Mouse (Mus musculus): Measurements from ENCODE around the gene Hist2h2ac.

DNA sequence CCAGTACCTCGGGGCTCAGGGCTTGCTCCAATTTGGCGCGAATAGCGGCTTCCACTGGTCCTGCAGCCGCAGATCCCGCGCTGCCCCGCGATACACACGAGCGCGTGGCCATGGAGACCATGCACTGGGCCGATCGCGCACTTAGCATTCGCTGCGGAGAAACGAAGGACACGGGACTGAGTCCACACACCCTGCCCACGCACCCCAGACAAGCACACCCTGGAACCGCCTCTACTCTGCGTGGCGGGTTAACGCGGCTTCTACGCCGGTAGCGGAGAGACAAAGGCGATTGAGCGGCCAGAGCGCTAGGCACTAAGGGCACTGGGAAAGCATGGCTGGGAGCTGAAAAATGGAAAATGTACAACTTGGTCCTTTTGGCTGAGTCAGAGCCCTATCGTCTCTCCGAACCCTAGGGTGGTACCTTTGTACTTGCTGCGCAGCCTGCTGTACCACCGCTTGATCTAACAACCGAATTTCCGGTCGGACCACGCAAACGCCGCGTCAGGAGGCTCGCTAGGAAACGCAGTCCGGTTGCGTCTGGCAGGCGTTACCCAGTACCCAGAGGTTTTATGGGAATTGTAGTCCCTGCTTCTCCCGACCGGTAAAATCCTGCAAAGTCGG is 23.4 kb downstream of the Hist2h2ac start:
- TF ChIP-seq CTCF (IDR thresholded peaks at IDR 0.05; ENCODE audit: extremely low read depth, insufficient read length, insufficient replicate concordance, low read depth, low read length) (no peak), POLR2A (IDR thresholded peaks at IDR 0.05; ENCODE audit: low read depth, low read length) (peak; percentile 83)
